Mouse (Mus musculus) olfactory bulb, adult 2 months (tissue): ENCODE data around the gene Tmem262. TPM values are rescaled to one million over a fixed set of nuclear protein-coding genes. Genes with fewer than 3 reads are reported as not detected.

Experiments used
- H3K27ac ChIP-seq: fragments of 200-500 bp; 2 replicates; pipeline ENCODE4 v1.5.1; 2012; ENCODE audit warnings: low read depth, low read length; ENCODE audit not compliant: insufficient read depth
- H3K4me1 ChIP-seq: fragments of 200-500 bp; 2 replicates; pipeline ENCODE4 v1.6.1; 2012; ENCODE audit warnings: low read length; ENCODE audit not compliant: control insufficient read depth, insufficient read depth
- H3K4me3 ChIP-seq: fragments of 200-500 bp; 2 replicates; pipeline ENCODE4 v1.5.1; 2012; ENCODE audit warnings: mild to moderate bottlenecking, low read depth, low read length, moderate library complexity; ENCODE audit not compliant: insufficient read depth
- CTCF ChIP-seq: fragments of 200-500 bp; IDR thresholded peaks from 2 replicates; pipeline ENCODE4 v1.5.1; 2012; ENCODE audit warnings: low read depth, mild to moderate bottlenecking, low read length, moderate library complexity; ENCODE audit not compliant: insufficient read depth
- POLR2A ChIP-seq: fragments of 200-500 bp; IDR thresholded peaks from 2 replicates; pipeline ENCODE4 v1.6.1; 2012; ENCODE audit warnings: mild to moderate bottlenecking, low read depth, low read length, moderate library complexity; ENCODE audit not compliant: insufficient read depth
- WGBS: fragments of 180-500 bp; shearing (Covaris S2); methylation state at CpG from one replicate; pipeline ENCODE4 v1.1.7; 2018; 5-methylcytosine and 5-hydroxymethylcytosine counted together
- polyA plus RNA-seq: library from polyadenylated mRNA; stranded (reverse); fragments of >200 nt; gene quantifications from 2 replicates; pipeline ENCODE4 v1.2.4, GENCODE M21; 2012; ENCODE audit warnings: low replicate concordance; ENCODE audit not compliant: missing spikeins, insufficient read depth, insufficient read length

Gene Tmem262
- polyA plus RNA-seq, 1 experiment, result not detected

GRCm38 (mm10) chr19:6084478-6085248 is 4.8 kb downstream of the Tmem262 start, which contains the start of the genes Zfpl1 and Cdca5:
TSS of gene Zfpl1 (minus strand) at chr19:6084956.
TSS of gene Cdca5 (plus strand) at chr19:6084983.
- TF ChIP-seq POLR2A, result no peak
- TF ChIP-seq CTCF, result no peak
- peak within 1 kb of the TSS; percentile 56 for H3K4me3 ChIP-seq
- WGBS, result under 1% methylated on average over 58 of the region's 58 CpGs
- H3K4me1 ChIP-seq, result peaks cover 11% of the 10 kb centered on the region
- H3K27ac ChIP-seq, result no peak within 1 kb of the TSS

- Histone ChIP-seq H3K27ac (no peak overlapping the region), H3K4me1 (peaks cover 11% of the 10 kb centered on the region), H3K4me3 (peak overlapping the region; percentile 24; the same call in 1 of the 2 replicates)
- TF ChIP-seq POLR2A, result no peak
- WGBS, result under 1% methylated on average over 17 of the region's 17 CpGs
Observed at GRCm38 (mm10) chr19:6085417-6085879, 5.6 kb downstream of the Tmem262 start.

GRCm38 (mm10) chr19:6088841-6089240 is 9.0 kb downstream of the Tmem262 start:
- WGBS, result 94% methylated on average over 13 of the region's 13 CpGs
- no peak overlapping the region for H3K27ac ChIP-seq
- TF ChIP-seq CTCF (no peak), POLR2A (no peak)
- H3K4me1 ChIP-seq, result peaks cover 8% of the 10 kb centered on the region
- H3K4me3 ChIP-seq, result no peak overlapping the region

GRCm38 (mm10) chr19:6094119-6094518 is 14.3 kb downstream of the Tmem262 start, which contains the start of gene AC131692.1:
TSS of gene AC131692.1 (plus strand) at chr19:6094419.
- WGBS, result 89% methylated on average over 7 of the region's 7 CpGs

GRCm38 (mm10) chr19:6097847-6098246 is 18.0 kb downstream of the Tmem262 start:
- Histone ChIP-seq H3K4me1 (no peaks in the 10 kb centered on the region), H3K27ac (no peak overlapping the region), H3K4me3 (no peak overlapping the region)
- 92% methylated on average over 3 of the region's 3 CpGs for WGBS
- no peak for TF ChIP-seq POLR2A
- TF ChIP-seq CTCF, result no peak

More at GRCm38 (mm10) chr19:6094119-6094518, 14.3 kb downstream of the Tmem262 start, which contains the start of gene AC131692.1:
- H3K27ac ChIP-seq, result no peak within 1 kb of the TSS
- H3K4me1 ChIP-seq, result no peaks in the 10 kb centered on the region
- no peak within 1 kb of the TSS for H3K4me3 ChIP-seq
- TF ChIP-seq POLR2A, result no peak
- TF ChIP-seq CTCF, result no peak

- no peak overlapping the region for H3K4me3 ChIP-seq
- no peak overlapping the region for H3K27ac ChIP-seq
- 74% methylated on average over 6 of the region's 6 CpGs for WGBS
- TF ChIP-seq CTCF (no peak), POLR2A (no peak)
- no peaks in the 10 kb centered on the region for H3K4me1 ChIP-seq
Observed at GRCm38 (mm10) chr19:6101186-6101585, 21.4 kb downstream of the Tmem262 start.

- Histone ChIP-seq H3K4me3 (no peak overlapping the region), H3K4me1 (no peaks in the 10 kb centered on the region), H3K27ac (no peak overlapping the region)
- WGBS, result 84% methylated on average over 6 of the region's 6 CpGs
- TF ChIP-seq CTCF (no peak), POLR2A (no peak)
Observed at GRCm38 (mm10) chr19:6102169-6102853, 22.5 kb downstream of the Tmem262 start.

GRCm38 (mm10) chr19:6104476-6104875 is 24.6 kb downstream of the Tmem262 start:
- TF ChIP-seq POLR2A (no peak), CTCF (no peak)
- H3K27ac ChIP-seq, result no peak overlapping the region
- H3K4me3 ChIP-seq, result no peak overlapping the region
- 85% methylated on average over 4 of the region's 4 CpGs for WGBS
- H3K4me1 ChIP-seq, result no peaks in the 10 kb centered on the region

GRCm38 (mm10) chr19:6105586-6105985 is 25.8 kb downstream of the Tmem262 start, which contains the start of gene Naaladl1:
TSS of gene Naaladl1 (plus strand) at chr19:6105782.
- 93% methylated on average over 7 of the region's 7 CpGs for WGBS
- H3K4me3 ChIP-seq, result no peak within 1 kb of the TSS
- TF ChIP-seq CTCF (no peak), POLR2A (no peak)
- no peak within 1 kb of the TSS for H3K27ac ChIP-seq
- no peaks in the 10 kb centered on the region for H3K4me1 ChIP-seq
